Mouse (Mus musculus) c-Kit-positive CD71-negative TER-119-negative erythroid progenitor cells, embryonic 14.5 days (primary cell): ENCODE data around the gene Med23.
A peak's percentile ranks its signal among the peaks of the same experiment; 100 is the strongest.

Experiments used
- DNase-seq: peaks from one replicate; pipeline ENCODE4 v3.0.0-alpha.2; 2013; ENCODE audit warnings: low read depth

Gene Med23

DNA sequence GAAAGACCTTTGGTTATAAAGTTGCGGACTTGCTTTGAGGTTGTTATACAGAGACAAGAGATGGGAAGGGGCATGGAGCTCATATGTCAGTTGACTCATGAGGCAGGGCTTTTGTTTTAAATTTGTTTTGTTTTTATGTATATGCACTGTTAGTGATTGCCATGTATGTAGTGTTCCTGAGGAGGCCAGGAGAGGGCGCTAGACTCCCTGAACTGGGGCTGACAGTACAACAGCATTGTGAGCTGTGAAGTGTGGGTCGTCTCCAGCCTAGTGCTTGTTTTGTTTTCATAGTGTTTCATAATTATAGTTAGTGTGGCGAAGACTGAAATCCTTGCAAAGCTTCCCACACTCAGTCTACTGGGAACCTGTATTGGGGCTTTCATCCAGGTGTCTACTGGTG is 3.8 kb downstream of the Med23 start:
- no peak for DNase-seq

DNA sequence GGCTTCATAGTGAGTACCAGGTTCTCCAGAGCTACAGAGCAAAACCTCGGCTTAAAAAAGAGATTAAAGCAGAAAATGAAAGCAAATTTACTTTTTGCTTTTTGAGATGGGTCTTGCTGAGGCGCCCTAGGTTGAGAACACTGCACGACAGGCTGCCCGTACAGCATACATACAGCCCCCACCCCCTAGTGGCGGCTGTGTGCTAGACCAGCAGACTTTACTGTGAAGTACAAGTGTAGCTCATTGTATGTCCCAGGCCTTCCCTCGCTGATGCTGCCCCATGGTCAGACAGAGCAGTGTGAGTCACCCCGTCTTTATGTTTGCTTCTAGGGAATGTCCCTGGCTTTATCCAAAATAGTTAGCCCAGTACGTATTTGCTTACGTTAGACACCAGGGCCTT is 16.2 kb downstream of the Med23 start:
- DNase-seq: peak; percentile 5

DNA sequence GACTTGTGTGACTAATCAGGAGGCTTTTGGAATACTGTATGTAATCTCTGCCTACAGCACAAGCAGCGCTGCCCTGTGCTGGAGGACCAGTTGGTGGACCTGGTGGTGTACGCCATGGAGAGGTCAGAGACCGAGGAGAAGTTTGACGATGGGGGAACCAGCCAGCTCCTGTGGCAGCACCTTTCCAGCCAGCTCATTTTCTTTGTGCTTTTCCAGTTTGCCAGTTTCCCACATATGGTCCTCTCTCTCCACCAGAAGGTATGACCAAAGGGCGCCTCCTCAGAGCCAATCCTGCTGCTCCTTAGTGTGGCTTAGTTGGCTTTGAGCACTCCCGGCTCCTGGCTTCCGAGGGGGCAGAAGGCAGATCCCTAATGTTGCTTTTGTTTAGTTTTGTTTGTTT is 18.6 kb downstream of the Med23 start:
- DNase-seq: no peak

DNA sequence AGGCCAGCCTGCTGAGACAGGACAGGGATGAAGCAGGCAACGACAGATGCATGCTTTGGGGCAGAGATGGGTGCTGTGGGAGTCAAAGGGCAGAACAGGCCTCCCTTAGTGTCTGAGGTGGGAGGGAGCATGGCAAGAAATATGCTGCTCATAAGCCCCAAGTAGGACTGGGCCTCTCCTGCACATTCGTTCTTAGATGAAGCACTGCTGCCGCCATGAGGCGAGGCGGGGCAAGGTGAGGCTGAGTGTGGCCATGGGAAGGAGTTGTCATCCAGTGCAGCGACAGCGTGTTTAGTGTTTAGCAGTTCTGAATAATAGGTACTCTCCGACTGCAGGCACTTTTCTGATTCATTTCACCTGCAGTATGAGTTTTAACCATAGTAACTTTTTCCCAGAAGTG is 26.1 kb downstream of the Med23 start:
- no peak for DNase-seq

DNA sequence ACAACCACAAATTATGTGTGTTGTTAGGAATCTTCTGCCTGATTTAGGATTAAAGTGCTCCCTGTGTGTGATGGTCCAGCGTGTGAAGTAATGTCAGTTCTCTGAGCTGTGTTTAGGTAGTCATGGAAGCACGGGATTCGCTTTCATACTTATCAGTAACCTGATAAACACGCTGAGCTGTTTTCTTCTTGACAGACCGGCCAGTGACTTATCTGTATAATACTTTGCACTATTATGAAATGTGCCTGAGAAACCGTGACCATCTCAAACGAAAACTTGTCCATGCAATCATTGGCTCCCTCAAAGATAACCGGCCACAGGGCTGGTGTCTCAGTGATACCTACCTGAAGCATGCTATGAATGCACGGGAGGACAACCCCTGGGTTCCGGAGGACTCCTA is 35.8 kb downstream of the Med23 start:
- no peak for DNase-seq

DNA sequence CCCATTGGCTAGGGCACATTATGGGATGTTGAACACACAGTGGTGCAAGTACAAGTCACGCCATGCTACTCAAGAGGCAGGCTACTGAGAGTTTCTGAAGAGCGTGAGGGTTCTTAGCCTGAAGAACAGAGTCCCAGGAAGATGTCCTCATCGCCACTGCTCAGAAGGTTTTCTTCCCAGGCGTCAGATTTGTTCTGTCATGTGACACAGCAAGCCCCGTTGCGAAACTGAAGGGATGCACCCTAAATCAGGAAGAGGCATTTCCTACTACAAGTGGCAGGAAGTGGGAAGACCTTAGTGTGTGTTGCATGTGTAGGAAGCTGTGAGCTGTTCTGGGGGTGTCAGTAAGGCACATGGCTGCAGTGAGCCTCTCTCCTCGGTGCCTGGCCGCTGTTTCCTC is 41.4 kb downstream of the Med23 start:
- DNase-seq: no peak

DNA sequence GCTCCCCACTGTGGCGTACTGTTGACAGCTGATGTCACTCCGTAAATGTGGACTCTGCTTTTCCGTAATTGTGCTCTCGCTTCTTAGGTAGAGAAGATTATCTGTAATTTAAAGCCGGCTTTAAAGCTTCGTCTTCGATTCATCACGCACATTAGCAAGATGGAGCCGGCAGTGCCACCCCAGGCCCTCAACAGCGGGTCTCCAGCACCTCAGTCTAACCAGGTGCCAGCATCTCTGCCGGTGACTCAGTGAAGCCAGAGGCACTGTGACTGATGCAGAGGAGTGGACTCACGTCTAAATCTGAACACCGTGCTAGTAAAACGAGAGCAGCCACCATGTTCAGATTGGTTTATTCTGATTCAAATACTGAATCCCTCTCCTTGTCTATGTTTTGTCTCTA is 42.8 kb downstream of the Med23 start:
- DNase-seq: no peak

DNA sequence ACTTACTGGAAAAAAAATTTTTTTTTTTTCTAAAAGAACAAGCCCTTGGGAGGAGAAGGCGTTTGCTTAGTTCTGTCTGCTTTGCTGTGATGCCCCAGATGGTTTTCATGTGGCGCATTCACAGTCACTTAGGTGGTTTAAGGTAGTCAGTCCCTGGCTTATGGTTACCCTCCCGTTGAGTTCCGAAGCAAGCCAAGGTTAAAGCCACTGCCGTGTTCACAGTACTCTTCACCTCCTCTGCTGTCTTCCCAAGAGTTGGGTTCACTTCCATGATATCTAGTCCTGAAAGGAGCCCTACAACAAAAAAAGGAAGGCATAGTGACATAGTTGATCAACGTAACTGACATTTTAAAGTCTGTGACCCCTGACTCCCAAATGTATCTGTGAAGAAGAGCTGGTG is 45.7 kb downstream of the Med23 start:
- DNase-seq: no peak

DNA sequence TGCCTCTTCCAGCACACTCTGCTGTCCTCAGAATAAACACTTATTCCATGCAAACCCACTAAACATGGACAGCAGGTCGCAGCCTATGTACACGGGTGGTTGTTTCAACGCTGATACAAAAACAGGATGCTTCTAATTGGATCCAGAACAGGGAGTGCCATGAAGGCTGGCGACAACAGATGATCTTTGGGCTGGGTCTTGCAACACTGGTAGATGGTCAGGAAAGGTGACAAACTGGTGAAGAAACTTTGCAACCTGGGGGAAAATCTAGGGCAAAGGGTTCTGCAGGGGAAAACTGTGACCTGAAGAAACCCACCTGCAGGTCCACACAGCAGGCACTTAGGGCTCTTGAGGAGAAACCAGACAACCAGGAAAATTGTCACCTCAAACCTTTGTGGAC is 53.2 kb downstream of the Med23 start:
- no peak for DNase-seq

DNA sequence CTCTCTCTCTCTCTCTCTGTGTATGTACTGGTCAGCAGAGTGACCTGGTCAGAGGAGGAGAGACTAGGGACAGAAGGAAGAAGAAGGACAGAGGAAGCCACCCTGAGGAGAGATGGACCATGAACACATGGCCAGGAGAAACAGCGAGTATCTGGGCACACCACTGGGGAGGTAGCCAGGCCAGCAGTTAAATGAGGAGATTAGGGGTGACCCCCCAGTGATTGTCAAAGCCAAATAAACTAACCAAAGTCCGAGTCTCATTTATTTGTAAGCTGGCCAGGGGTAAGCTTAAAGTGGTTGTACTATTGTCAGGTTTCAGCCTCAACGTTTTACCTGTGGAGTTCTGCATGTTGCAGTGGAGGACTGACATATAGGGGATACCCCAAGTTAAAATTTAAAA is 54.5 kb downstream of the Med23 start:
- no peak for DNase-seq

DNA sequence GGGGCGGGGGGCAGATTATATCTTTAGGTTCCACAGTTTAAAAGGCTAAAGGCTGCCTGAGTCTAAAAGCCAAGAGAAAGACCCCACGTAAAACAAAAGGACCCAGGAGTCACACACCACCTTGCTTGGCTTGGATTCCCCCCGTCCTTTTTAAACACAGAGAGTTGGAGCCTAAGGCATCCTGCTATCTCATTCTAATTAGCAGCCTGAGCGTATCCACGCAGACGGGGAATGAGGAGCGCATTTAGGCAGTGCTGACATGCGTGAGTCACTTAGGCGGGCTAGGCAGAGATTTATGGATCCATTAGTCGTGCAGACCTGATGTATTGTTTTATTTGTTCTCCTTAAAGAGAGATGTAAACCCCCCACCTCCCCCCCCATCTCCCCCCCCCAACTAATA is 56.6 kb downstream of the Med23 start:
- no peak for DNase-seq

DNA sequence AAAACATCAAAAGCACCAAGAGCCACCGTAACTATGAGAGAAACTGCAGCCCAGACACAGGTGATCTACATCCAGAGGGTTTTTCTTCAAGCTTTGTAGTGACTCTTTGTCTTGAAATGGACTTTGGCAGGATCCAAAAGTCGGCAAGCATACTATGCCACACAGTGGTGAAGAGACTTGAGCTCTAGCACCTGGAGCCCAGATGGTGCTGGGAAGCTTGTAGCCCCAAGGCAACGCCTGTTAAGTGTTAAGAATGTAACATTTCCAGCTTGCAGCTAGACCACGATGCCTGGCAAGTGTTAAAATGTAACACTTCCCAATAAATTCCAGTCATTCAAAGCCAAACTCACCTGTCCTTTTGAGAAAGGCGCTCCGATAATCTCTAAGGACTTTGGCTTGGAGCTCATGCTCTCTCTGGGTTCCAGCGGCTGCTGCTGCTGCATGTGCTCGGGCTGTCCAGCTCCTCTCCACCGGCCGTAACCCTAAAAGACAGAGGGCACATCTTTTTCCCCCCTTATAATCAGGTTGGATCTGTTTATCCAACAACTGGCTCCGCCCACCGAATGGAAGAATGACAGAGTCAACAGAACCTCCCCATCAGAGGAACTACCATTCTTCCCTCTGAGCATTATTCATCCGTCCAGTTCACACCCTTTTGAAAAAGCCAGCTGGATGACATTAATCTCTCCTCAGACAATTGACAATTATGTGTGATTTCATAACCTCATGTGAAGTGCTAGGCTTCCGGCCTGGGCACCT is 57.4 kb downstream of the Med23 start, which contains the start of gene Arg1:
Gene Arg1 (minus strand): TSS at position 523 of the 759 bp plus-strand sequence.
- no peak for DNase-seq

DNA sequence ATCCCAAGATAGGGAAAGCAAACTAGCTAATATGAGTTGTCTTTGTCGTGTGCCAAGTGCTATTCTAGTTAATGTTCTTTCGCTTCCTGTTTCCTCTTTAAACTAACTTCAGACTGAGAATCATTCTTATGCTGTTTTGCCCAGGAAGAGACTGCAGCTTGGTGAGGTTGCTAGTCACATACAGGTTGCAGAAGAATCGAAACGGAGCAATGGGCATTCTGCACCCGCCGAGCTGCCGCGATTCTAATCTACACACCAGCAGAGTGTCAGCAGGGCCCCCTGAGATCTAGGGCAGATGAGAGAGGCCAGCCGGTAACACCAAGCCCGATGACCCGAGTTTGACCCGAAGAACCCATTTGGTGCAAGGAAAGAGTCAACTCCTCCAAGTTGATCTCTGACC is 58.3 kb downstream of the Med23 start:
- DNase-seq: no peak

DNA sequence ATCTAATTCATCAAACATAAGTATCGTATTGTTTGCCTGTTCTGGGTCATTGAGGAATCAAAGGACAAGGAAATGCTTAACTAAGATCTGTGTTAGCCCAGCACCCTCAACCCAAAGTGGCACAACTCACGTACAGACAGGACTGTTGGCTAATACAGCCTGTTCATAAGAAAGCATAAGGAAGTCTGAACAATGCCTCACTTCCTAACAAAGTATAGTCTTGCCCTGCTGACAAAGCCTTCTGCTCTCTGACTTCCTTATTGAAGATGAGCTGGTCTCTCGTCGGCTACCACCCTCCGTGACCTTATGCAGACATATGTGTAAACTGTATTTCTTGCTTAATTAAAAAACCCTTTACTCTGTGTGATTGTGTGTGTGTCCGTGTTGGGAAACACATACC is 60.4 kb downstream of the Med23 start:
- no peak for DNase-seq

DNA sequence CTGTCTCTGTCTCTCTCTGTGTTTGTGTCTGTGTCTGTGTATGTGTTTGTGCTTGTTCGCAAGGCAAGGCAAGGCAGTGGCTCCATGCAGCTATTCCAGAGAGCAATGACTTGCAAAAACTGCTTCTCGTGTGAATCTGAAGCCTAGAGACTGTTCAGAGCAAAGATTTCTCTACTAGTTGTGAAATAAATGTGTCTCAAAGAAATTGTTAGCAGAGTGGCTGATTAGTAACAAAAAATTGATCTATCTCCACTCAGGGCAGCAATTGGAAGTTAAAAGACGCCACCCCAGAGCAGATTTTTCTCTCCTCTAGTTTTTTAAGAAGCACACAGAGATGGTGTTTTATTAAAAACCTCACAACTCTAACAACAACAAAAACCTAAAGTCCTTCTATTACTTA is 78.1 kb downstream of the Med23 start:
- DNase-seq: no peak

DNA sequence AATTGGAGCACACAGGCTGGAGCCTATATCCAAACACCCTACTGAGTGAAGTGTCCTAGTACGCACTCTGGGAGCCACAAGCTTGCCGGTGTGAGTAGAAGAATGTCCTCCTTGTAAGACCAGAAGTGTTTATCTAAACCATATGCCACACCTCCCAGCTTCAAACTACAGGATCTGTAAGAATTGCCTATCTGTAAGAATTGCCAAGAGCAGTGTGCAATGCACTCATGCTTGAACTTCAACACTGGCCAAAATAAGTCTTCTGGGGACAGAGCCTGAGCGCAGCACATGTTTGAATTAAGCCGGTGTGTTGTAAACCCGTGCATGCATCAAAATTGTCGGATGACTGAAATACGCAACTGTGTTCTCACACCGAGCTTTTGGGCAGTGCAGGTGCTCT is 78.5 kb downstream of the Med23 start:
- DNase-seq: no peak

DNA sequence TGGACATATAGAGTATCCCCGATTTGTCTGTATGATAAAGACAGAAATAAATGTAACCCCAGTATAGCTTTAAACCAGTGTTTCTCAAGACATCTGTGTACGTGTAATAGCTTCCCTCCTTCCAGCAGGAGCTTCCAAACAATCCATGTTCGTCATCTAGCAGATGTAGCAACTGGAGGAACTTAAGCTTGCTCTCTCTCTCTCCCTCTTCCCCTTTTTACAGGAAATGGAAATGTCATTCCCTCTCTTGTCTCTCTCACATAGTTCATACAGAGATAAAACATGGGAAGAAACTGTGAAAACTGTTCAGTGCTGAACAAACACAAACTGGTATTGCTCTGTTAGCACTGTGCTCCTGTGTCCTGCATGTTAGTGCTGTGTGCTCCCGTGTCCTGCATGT is 80.4 kb downstream of the Med23 start:
- DNase-seq: no peak

DNA sequence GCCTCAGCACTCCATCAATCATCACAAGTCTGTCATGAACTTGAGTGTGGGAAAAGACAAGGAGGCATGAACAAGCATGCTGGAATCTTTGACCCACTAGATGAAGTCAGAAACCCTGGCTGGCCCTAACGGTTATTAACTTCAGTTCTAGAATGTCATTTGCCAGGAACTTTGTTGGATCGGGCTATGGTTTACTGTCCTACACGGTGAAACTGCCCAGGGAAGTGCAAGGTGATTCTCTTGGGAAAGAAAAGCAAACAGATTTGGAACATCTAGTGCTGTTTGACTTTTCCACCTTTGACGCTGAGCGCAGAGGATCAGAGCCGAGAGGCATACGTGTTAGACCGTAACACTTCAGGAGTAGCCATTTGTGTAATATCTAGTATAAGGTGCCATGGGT is 81.8 kb downstream of the Med23 start:
- no peak for DNase-seq

DNA sequence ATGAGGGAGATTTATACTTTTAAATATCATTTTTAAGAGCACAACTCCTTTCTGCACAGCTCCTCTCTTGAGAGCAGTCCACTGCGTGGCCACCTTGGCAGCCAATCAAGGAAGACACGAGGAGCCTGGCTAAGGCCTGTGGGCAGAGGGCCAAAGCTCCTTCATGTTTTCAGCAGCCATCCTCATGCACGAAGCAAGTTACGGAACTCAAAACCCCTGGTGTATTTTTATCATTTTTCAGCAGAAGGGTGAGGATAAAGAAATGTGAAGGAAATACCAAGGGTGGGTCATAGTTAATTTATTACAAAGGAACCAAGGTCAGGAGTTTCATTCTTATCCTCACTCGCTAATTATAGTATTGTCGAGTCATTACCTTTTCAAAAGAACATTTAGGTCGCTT is 82.8 kb downstream of the Med23 start:
- no peak for DNase-seq

DNA sequence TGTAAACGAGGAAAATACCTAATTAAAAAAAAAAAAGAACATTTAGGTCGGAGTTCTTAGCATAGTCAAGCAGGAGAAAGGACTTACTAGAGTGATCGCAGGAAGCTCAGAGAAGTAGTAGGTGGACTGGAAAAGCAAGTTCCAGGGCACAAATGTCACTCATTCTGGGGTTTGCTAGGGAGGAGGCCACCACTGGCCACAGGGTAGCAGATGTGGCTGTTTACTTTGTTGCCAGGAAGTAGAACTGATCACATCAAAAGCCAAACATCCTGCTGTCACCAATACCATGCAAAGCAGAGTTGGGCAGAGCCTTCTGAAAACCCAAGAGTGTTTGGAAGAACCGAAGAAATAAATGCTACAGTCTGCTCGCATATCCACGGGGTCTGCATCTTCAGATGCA is 84.1 kb downstream of the Med23 start:
- no peak for DNase-seq

DNA sequence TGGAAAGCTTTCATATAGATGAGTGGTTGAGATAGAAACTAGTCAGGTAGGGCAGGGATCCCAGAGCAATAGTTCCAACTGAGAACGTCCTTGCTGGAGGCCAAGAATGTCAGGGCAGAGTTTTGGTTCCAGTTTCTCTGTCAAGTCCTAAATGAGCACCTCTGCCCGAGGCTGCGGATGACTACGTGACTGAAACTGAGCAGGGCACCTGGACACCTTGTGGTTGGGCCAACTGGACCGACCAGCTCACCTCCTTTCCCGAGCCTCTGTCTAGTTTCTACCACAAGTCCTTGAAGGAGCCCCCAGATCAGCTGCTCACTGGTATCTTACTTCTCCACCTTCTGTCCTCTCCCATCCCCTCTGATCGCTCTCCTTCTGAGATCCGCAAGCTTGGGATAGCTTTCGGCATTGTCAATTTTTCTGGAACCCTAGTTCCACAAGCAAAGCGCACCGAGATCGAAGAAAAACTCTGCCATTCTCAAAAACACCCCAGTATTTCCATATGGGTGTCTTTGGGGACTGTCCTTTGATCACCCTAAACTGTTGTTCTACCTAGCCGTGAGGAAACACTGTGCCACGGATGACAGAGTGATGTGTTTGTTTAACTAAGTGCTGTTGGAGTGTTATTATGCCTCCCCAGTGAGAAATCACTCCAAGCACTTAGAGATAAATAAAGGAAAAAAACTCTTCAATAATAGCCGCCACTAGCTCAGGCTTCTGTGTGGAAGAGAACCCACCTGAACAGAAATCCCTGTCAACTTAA is 88.7 kb downstream of the Med23 start:
- DNase-seq: no peak

DNA sequence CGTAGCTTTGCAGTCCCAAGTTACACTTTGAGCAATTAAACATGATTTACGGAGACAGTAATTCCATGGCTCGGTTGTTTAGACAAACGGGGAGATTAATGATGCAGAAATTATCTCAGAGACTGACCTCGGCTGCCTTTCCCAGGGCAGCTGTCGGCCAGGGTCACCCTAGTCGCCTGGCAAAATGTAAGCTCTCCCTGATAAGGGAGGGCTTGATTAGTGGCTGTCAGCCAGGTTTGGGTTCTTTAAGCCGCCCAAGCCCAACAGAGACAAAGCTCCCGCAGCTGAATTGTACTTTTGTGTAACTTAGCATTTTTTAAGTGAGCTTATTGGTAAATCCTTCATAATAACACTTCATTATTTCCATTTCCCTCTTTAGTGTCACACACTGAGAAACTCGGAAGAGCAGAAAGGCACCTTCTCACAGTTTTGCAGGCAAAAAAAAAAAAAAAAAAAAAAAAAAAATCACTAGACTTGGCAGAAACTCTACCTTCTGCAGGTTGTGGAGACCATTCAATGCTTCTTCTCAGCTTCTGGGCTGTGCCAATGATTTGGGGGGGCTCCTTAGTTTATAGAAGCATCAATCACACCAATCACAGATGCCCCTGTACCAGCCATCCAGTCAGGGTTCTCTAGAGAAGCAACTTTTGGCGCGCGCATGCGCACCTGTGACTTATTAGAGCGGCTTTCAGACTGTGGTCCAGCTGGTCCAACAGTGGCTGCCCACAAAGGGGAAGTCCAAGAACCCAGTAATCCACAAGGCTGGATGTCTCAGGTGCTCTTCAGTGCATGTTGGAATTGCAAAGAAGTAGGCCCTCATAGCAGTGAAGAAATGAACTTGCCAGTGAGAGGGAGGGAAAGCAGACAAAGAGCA is 89.5 kb downstream of the Med23 start:
- DNase-seq: no peak

DNA sequence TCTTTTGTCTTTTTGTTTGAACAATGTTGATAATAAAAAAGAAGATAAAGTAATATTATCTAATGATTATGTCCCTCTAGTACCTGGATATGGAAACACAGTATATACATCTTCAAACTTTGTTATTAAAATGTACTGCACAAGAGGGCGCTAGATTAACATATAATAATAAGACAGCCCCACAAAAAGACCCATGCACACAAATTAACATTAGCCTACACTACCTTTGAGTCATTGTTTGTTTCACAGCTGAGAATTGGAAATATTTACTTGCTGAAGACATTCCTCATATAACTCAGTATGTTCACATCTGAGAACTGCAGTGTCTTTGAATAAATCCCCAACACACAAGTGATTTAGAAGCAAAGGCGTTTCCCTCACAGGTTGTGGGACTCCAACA is 91.3 kb downstream of the Med23 start:
- DNase-seq: peak; percentile 17
